Mouse (Mus musculus): Measurements from ENCODE around the gene Dexi. TPM values are rescaled to one million over a fixed set of nuclear protein-coding genes. Genes with fewer than 3 reads are reported as not detected.

Dexi gene
- total RNA-seq, 2 experiments from 2014 or later: 4.9 to 7.5 TPM

DNA sequence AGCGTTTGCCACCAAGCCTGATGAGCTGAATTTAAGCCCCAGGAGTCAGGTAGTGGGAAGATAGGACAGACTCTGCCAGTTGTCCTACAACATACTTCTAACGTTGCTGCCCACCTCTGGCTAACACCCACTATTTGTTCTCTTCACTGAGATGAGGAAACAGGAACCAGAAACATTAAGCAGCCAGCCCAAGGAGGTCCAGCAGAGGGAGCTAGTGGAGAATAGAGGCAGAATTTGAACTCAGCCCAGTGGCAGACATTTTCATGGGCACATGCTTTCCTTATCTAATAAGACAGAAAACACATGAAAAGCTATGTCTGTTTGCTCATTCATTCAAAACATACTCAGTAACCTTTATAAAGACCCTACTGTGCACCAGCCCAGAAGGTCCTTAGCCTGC, 39.8 kb downstream of the Dexi start:
- ATAC-seq (replicated peaks; ENCODE audit: poor library complexity, severe bottlenecking): no peak

GRCm38 (mm10) chr16:10501865-10502264, 41.0 kb downstream of the Dexi start:
- ATAC-seq (replicated peaks; ENCODE audit: poor library complexity, severe bottlenecking): peak; percentile 74

DNA sequence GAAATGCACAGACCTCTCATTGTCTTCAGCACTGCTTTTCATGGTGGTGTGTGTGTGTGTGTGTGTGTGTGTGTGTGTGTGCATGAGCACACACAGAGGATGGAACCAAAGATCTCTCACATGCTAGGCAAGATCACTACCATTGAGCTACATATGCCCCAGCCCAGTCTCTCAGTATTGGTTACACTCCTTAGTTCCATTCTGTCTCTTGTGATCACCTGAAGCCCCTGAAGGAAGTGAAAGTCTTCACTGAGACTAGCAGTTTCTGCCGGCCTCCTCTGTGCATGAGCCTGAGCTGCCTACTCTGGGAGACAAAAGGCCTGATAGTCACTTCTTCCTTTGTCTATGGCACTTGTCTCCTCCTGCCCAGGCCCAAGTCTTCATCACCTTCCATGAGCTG, 43.7 kb downstream of the Dexi start:
- ATAC-seq (replicated peaks; ENCODE audit: poor library complexity, severe bottlenecking): no peak

- no peak for ATAC-seq (replicated peaks; ENCODE audit: poor library complexity, severe bottlenecking)
Observed at GRCm38 (mm10) chr16:10498096-10498602, 44.7 kb downstream of the Dexi start.

DNA sequence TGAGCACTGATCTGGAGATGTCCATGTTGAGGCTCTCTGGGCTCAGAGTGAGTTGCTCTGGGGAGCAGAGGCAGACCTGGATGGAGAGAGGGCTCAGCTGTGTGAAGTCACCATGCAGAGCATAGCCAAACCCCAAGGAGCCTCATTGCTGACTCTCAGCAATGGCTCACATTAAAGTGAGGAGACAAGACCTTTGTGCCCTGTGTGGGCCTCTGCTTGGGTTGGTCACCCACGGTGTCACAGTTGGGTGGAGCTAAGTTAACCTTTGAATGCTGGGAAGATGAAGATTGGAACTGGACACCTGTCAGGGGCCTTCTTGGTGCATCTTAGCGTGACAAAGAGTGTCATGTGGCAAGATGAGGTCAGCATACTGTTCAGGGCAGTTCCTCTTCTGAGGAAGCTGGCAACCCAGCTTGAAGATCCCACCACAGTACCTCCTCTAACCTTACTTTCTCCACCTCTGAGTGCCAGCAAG, 47.0 kb downstream of the Dexi start:
- ATAC-seq (replicated peaks; ENCODE audit: poor library complexity, severe bottlenecking): peak; percentile 35

DNA sequence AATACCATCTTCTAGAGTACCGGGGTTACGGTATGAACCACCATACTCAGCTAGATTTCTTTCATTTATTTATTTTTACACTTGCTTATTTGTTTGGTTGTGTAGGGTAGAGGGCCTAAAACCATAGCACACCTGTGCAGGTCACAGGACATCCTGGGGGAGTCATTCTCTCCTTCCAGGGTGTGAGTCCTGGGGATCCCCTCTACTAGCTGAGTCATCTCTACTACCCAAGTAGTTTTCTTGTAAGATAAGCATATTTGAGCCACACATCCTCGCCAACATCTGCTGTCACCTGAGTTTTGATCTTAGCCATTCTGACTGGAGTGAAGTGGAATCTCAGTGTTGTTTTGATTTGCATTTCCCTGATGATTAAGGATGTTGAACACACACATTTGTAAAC, 50.3 kb downstream of the Dexi start:
- ATAC-seq (replicated peaks; ENCODE audit: poor library complexity, severe bottlenecking): no peak

DNA sequence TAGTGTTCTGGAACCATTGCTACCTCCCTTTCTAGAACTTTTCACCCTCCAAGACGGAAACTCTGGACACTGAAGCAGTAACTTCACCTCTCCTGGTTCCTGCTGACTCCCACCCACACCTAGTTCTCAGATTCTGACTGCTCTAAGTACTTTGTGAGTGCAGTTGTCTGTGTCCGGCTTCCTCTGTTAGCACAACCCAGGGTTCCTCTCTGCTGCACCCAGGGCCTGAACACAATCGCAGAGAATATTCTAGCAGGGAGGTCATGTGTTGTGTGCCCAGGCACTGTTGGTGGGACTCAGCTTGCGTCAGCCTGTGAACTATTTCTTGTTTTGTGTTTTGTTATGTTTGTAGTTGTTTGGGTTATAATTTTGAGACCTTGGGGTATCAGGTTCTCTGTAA, 51.1 kb downstream of the Dexi start:
- no peak for ATAC-seq (replicated peaks; ENCODE audit: poor library complexity, severe bottlenecking)

GRCm38 (mm10) chr16:10490503-10491150, 52.2 kb downstream of the Dexi start:
- no peak for ATAC-seq (replicated peaks; ENCODE audit: poor library complexity, severe bottlenecking)

DNA sequence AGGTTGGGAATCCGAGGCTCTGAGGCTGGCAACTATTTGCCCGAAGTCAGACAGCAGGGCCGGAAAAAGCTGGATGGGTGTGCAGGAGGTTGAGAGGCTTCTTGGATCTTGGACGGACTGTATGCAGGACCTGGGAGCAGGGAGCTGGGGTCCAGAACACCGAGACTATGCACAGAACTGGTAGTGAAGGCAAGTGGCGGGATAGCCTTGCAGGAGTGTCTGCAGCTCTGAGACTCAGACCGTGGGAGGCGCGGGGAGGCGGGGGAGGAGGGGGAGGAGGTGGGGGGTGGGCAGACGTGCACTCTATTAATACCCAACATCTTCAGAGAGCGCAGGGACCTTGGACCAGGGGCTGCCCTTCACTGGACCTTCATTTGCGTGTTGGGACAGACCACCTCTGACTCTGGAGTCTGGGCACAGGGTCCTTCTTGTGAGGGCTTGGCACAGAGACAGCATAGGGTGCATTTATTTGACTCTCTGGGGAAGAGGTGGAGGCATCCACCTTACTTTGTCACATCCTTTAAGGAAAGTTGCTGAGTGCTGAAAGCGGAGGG, 52.9 kb downstream of the Dexi start:
- no peak for ATAC-seq (replicated peaks; ENCODE audit: poor library complexity, severe bottlenecking)

DNA sequence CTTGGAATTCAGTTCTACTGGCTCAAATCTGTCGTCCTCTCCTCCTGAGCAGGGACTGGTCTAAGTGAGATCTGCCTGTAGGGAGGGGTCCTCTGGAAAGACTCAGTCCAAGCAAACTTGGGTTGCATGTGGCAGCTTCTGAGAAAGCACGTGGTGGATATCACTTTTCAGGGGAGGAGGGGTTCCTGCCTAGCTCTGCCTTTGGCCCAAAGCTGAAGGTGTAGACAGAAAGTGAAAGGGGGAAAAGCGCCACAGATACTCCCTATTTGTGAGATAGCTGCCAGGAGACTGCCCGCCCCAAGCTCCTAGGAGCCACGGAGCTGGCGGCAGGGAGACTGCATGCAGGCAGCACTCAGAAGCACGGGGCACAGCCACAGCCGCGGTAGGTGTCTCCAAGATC, 53.4 kb downstream of the Dexi start:
- ATAC-seq (replicated peaks; ENCODE audit: poor library complexity, severe bottlenecking): peak; percentile 23; the same call in 1 of the 2 replicates

DNA sequence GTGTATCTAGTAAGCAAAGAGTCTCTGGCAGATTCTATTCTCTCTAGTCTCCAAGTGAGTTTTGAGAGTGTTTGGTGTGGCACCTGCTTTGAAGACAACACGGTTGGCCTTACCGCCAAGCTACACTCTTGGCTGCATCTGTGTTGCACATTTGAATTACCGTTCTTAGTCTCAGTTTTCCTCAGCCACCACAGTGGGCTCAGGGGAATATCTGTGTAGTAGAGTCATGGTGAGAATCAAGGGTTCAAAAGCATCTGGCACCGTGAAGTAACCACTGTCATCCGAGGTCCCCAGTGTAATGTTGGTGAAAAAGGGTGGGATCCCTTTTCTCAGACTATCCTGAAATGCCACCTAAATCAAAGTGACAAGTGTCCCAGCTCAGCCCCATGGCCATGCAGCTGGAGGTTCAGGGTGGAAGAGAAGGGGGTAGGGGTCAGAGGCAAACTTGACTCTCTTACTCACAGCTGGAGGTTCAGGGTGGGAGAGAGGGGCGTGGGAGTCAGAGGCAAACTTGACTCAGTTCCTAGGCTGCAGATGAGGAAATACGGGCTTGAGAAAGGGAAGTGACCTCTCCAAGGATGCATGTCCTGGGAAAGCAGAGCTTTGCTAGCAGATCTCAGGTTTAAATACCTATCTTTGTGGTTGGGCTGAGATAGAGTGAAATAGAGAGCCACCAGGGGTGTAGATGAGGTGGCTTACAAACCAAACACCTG, 53.9 kb downstream of the Dexi start:
- ATAC-seq (replicated peaks; ENCODE audit: poor library complexity, severe bottlenecking): peak; percentile 61

- peak; percentile 77 for ATAC-seq (replicated peaks; ENCODE audit: poor library complexity, severe bottlenecking)
Observed at GRCm38 (mm10) chr16:10487895-10488493, 54.9 kb downstream of the Dexi start.

GRCm38 (mm10) chr16:10486993-10487392, 55.9 kb downstream of the Dexi start:
- no peak for ATAC-seq (replicated peaks; ENCODE audit: poor library complexity, severe bottlenecking)

GRCm38 (mm10) chr16:10482343-10482742, 60.5 kb downstream of the Dexi start:
- no peak; the same call in 1 of the 2 replicates for ATAC-seq (replicated peaks; ENCODE audit: poor library complexity, severe bottlenecking)

- peak; percentile 60 for ATAC-seq (replicated peaks; ENCODE audit: poor library complexity, severe bottlenecking)
Observed at GRCm38 (mm10) chr16:10479857-10480256, 63.0 kb downstream of the Dexi start, which contains the start of gene Ciita. Ciita (plus strand) TSS chr16:10480059.

DNA sequence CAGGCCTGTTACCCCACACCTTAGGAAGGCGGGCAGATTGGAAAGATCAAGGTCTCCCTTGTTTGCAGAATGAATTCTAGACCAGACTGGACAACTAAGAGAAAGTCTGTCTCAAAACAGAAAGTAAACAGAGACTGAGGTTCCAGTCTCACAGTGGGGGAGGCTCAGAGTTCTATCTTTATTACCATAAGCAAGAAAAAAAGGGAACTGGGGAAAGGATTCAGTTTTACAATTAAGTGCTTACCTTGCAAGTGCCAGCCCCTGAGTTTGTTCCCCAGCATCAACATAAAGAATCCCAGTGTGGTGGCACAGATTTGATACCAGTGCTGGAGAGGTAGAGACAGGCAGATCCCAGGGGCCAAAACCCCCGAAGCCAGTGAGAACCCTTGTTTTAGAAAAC, 66.9 kb downstream of the Dexi start:
- peak; percentile 61; the same call in 1 of the 2 replicates for ATAC-seq (replicated peaks; ENCODE audit: poor library complexity, severe bottlenecking)

GRCm38 (mm10) chr16:10474956-10475355, 67.9 kb downstream of the Dexi start:
- no peak for ATAC-seq (replicated peaks; ENCODE audit: poor library complexity, severe bottlenecking)

DNA sequence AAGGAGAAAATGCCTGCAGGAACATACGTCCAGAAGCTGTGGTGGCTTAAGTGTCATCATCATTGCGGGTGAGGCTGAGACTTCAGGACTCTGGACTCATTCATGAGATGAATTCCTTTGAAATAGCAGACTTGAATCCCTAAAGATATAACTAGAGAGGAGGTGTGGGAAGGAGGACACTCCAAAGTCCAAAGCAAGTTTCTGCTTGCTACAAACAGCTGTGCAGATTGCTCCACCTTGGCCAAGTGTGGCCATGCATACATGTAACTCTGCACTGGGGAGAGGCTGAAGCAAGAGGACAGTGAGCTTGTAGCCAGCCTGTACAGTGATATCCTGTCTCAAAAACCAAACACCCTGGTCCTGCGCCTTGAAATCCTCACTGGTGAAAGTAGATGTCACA, 70.9 kb downstream of the Dexi start:
- ATAC-seq (replicated peaks; ENCODE audit: poor library complexity, severe bottlenecking): no peak

GRCm38 (mm10) chr16:10468201-10468600, 74.7 kb downstream of the Dexi start:
- ATAC-seq (replicated peaks; ENCODE audit: poor library complexity, severe bottlenecking): no peak

DNA sequence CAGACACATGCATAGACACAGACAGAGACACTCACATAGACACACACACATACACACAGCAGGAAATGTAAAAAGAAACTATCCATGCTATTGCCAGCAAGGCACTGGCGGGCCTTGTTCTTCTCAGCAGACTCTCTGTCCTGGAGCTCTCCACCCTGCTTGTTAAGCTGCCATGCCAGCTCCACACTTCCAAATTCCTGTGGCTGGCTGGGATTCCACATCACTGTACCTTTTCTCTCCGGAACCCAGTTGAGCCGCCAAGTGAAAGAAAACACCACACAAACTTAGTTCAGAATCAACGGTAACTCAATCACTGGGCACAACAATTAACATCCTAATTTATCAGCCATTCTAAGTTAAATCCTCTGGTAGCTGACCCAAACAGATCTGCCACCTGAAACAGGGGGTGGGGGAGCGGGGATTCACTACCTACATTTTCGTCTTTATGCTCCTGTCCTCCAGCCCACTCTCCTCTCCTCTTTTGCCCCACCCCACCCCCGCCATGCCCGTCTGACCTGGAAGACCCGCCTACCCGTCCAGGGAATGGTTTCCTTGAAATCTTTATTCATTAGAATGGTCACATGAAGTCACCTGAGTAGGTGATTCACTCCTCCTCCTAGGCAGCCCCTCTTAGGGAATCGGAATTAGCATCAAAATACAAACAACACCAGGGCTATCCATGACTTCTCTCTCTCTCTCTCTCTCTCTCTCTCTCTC, 75.3 kb downstream of the Dexi start:
- no peak for ATAC-seq (replicated peaks; ENCODE audit: poor library complexity, severe bottlenecking)

Data from granulocyte monocyte progenitor cell, adult 5-6 weeks (primary cell).